ENCODE assay signal across 8 mouse cellular contexts in the genomic region with DNA sequence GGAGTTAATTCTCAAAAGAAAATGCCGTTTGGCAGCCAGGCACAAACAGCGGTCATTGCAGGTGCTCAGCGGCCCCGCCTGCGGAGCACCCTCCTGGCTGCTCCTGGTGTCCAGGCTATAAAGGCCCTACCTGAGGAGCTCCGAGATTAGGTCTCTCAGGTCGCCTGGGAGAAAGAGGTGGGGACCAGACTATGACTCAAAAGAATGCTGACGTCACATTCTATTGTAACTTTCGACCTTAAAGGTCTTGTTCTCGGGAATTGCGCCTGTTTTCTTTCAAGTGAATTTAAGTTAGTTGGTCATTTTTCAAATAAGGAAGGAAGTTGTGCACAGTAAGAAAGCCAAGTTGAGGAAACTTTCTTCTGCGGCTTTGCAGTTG. TPM values are rescaled to one million over a fixed set of nuclear protein-coding genes. Genes with fewer than 3 reads are reported as not detected.
DNase-seq lines count a peak whose midpoint lies in the region; ATAC-seq lines count a peak whose summit lies in the region.

No protein-coding gene starts in this region.

- H3K9ac ChIP-seq in heart, embryonic 16.5 days (ENCODE audit: low read length): peak overlapping the region; percentile 77
- H3K9ac ChIP-seq in intestine, embryonic 14.5 days (ENCODE audit: low read length): peak overlapping the region; percentile 93

- peak overlapping the region; percentile 59 for H3K27ac ChIP-seq in heart, embryonic 16.5 days (ENCODE audit: low read length)
- peak overlapping the region; percentile 44 for H3K27ac ChIP-seq in brown adipose tissue, adult 24 weeks (replicated peaks; ENCODE audit: low read depth, low read length)
- peak overlapping the region; percentile 69 for H3K27ac ChIP-seq in intestine, embryonic 14.5 days (ENCODE audit: low read depth)

- H3K36me3 ChIP-seq in heart, embryonic 16.5 days (ENCODE audit: control insufficient read depth, insufficient read depth): no peaks in the 10 kb centered on the region
- no peaks in the 10 kb centered on the region for H3K36me3 ChIP-seq in intestine, embryonic 14.5 days (ENCODE audit: control insufficient read depth, insufficient read depth, low read length)

- WGBS in heart, embryonic 16.5 days: 3% methylated on average over 12 of the region's 12 CpGs
- 2% methylated on average over 12 of the region's 12 CpGs for WGBS in intestine, embryonic 14.5 days

- H3K4me1 ChIP-seq in heart, embryonic 16.5 days (ENCODE audit: control insufficient read depth, insufficient read depth, low read length): peaks cover 12% of the 10 kb centered on the region
- no peaks in the 10 kb centered on the region for H3K4me1 ChIP-seq in brown adipose tissue, adult 24 weeks (ENCODE audit: control insufficient read depth, insufficient read depth, insufficient read length, low read length)
- peaks cover 16% of the 10 kb centered on the region for H3K4me1 ChIP-seq in intestine, embryonic 14.5 days (replicated peaks; ENCODE audit: control insufficient read depth, insufficient read depth, low read length)

- H3K27me3 ChIP-seq in heart, embryonic 16.5 days (ENCODE audit: control insufficient read depth, insufficient read depth, low read length): peaks cover 62% of the 10 kb centered on the region
- no peaks in the 10 kb centered on the region for H3K27me3 ChIP-seq in intestine, embryonic 14.5 days (replicated peaks; ENCODE audit: control insufficient read depth, insufficient read depth, low read length)

- H3K9me3 ChIP-seq in heart, embryonic 16.5 days (replicated peaks; ENCODE audit: control insufficient read depth, low read length): no peaks in the 10 kb centered on the region
- H3K9me3 ChIP-seq in intestine, embryonic 14.5 days (ENCODE audit: control insufficient read depth, low read length): no peaks in the 10 kb centered on the region

- no peak; the same call in 1 of the 2 replicates for ATAC-seq in heart, embryonic 16.5 days (replicated peaks; ENCODE audit: extremely low read depth, insufficient read depth, low FRiP score)
- ATAC-seq in intestine, embryonic 14.5 days (replicated peaks; ENCODE audit: low FRiP score, low TSS enrichment, low read depth): peak; percentile 70
- peak; percentile 38 for ATAC-seq in megakaryocyte-erythroid progenitor cell, adult 5-6 weeks (replicated peaks; ENCODE audit: low FRiP score, low TSS enrichment, poor library complexity, severe bottlenecking)
- ATAC-seq in monocyte, adult 5-6 weeks (replicated peaks; ENCODE audit: insufficient number of reproducible peaks, low FRiP score, low TSS enrichment, poor library complexity, severe bottlenecking): no peak; the same call in 1 of the 2 replicates

- peak overlapping the region; percentile 100 for H3K4me2 ChIP-seq in heart, embryonic 16.5 days (ENCODE audit: low read depth, low read length)
- H3K4me2 ChIP-seq in intestine, embryonic 14.5 days (ENCODE audit: low read length): peak overlapping the region; percentile 57

- no peak for DNase-seq in heart, adult 8-10 months (ENCODE audit: low spot score)
- no peak for DNase-seq in intestine, embryonic 14.5 days (ENCODE audit: low spot score)
- no peak for DNase-seq in cerebellum, adult 11-12 months
- DNase-seq in frontal cortex, postnatal 25 days (ENCODE audit: low spot score in 2 of 2): no peak

- peak overlapping the region; percentile 82 for H3K4me3 ChIP-seq in heart, embryonic 16.5 days (ENCODE audit: low read length)
- H3K4me3 ChIP-seq in brown adipose tissue, adult 24 weeks (ENCODE audit: insufficient read depth, low read depth, low read length): peak overlapping the region; percentile 86
- peak overlapping the region; percentile 80 for H3K4me3 ChIP-seq in intestine, embryonic 14.5 days (ENCODE audit: low read depth, low read length)

RNA-seq across cellular contexts. Expression of a gene that starts 0.8 kb away (rescaled TPM):
- 13.8 and 14.8 TPM in 2 replicates for polyA plus RNA-seq in heart, embryonic 16.5 days (2015; fragmentation: Nextera tagmentation; extraction: Ambion mirVana)
- 1 to 10 TPM; 2.2 to 3.0 (median 2.6) TPM for total RNA-seq in heart, adult 8-10 months (2022)
- polyA plus RNA-seq in brown adipose tissue, adult 24 weeks (2012; ENCODE audit: insufficient read depth, insufficient read length, missing spikeins): 2.7 and 4.7 TPM in 2 replicates
- 114 and 132 TPM in 2 replicates for polyA plus RNA-seq in intestine, embryonic 14.5 days (2014; fragmentation: Nextera tagmentation; extraction: Ambion mirVana)
- total RNA-seq in megakaryocyte-erythroid progenitor cell, adult 5-6 weeks (2014; fragmentation: Nextera tagmentation): 2.9 and 3.5 TPM in 2 replicates
- total RNA-seq in megakaryocyte-erythroid progenitor cell, adult 5-6 weeks (2017): 8.4 and 19.4 TPM in 2 replicates
- total RNA-seq in monocyte, adult 5-6 weeks (2017): 90.4 to 132 TPM (median 91.2 TPM) in 3 replicates

Comparison
In these comparisons a context has a peak if more than half of its experiments do, and no peak if none do; other contexts are left out.
1. ATAC-seq: peak in intestine, embryonic 14.5 days (single experiment) and megakaryocyte-erythroid progenitor cell, adult 5-6 weeks (single experiment); none in heart, embryonic 16.5 days (single experiment) and monocyte, adult 5-6 weeks (single experiment).
2. Peak in every context shown above with its lines, with median percentiles within 50 percentile points of each other: H3K27ac ChIP-seq and H3K4me3 ChIP-seq.